Mouse (Mus musculus) embryo, embryonic 11.5 days (tissue): ENCODE data around the gene Gpr108.

ENCODE experiments used
- DNase-seq: peaks from one replicate; pipeline ENCODE4 v3.0.0-alpha.2; 2012; ENCODE audit warnings: low read depth, low spot score

The Gpr108 gene

GRCm38 (mm10) chr17:57246663-57247392 lies 1.4 kb downstream of the Gpr108 start:
- DNase-seq = no peak

- no peak for DNase-seq
Measured at GRCm38 (mm10) chr17:57245311-57245929, 2.8 kb downstream of the Gpr108 start.

DNA sequence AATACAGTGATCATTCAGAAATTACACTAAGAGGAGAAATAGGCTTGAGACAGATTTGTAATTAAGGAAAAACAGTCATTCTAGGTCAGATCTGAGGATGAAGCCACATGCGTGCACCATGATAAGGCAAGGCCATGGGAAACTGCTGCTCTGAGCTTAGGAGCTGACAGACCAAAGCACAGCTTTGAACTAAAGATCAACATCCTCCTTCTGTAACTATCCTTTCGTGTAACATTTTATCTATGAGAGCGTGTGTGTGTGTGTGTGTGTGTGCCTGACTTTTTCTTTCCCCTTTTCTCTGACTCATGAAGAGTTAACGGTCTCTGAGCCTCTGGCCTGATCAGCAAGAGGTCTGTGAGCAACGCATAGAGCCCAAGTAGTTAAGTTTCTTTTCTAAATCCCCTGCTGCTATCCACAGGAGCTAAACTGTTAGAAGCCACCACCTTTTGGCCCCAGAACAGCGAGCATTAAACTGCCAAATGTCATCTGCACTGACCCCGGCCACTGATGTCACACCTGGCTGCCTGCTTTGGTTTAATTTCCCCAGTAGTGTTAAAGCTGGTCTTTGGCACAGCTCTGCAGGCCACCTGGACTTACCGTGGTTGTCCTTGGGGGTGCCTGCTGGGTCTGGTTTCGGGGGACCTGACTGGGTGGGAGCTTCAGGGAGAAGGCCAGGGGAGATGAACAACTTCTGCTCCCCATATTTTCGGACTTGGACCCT lies 4.4 kb downstream of the Gpr108 start:
- DNase-seq = no peak

GRCm38 (mm10) chr17:57237181-57237580 lies 11.1 kb downstream of the Gpr108 start:
- DNase-seq = no peak

- no peak for DNase-seq
Measured at GRCm38 (mm10) chr17:57235803-57236202, 12.4 kb downstream of the Gpr108 start.

- DNase-seq = no peak
Measured at GRCm38 (mm10) chr17:57234254-57234928, 13.9 kb downstream of the Gpr108 start.

DNA sequence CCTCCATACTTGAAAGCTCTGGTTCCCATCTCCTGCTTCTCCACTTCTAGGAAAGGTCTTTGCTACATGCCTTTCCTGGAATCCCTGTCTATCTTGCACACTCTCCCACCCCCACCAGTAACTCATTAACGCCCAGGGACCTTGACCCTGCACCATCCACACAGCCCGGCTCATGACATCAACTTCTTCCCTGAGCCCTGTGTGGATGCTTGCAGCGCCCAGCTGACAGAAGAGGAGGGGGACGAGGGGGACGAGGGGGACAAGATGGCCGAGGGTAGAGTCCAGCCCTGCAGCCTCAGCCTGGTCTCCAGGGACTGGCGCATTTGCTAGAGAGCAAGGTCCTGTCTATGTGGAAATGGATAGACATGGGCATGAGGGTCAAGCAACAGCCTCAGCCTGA lies 15.2 kb downstream of the Gpr108 start:
- DNase-seq = no peak

DNA sequence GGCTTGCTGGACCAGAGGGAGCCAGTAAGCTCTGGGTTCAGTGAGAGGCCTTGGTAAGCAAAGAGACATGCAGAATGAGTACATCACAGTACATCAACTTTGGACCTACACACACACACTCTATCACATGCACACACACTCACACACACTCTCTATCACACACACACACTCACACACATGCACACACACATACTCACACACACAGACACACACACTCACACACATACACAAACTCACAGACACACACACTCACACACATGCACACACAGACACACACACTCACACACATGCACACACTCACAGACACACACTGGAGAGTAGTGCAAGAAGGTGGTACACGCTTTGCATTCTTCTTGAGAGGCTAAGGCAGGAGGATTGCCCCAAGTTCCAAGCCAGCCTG lies 16.0 kb downstream of the Gpr108 start:
- no peak for DNase-seq

- DNase-seq = no peak
Measured at GRCm38 (mm10) chr17:57231321-57231771, 16.9 kb downstream of the Gpr108 start.

DNA sequence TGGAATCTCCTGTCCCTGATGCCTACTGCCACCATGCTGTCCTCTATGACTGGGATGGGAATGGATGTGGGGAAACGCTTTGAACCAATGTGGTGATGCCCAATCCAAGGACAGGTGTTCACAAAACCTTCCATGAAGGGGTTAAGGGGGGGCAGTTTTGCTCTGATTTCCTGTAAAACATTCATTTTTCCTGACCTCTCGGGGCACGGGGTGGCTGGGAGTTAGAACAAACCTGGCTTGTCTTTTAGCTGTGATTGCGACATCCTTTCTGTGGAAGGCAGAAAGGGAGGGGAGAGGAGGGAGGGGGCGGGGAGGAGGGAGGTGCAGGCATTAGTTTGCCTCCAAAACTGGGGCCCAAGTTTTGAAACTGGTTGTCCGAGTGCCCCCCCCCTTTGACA lies 17.5 kb downstream of the Gpr108 start:
- no peak for DNase-seq

DNA sequence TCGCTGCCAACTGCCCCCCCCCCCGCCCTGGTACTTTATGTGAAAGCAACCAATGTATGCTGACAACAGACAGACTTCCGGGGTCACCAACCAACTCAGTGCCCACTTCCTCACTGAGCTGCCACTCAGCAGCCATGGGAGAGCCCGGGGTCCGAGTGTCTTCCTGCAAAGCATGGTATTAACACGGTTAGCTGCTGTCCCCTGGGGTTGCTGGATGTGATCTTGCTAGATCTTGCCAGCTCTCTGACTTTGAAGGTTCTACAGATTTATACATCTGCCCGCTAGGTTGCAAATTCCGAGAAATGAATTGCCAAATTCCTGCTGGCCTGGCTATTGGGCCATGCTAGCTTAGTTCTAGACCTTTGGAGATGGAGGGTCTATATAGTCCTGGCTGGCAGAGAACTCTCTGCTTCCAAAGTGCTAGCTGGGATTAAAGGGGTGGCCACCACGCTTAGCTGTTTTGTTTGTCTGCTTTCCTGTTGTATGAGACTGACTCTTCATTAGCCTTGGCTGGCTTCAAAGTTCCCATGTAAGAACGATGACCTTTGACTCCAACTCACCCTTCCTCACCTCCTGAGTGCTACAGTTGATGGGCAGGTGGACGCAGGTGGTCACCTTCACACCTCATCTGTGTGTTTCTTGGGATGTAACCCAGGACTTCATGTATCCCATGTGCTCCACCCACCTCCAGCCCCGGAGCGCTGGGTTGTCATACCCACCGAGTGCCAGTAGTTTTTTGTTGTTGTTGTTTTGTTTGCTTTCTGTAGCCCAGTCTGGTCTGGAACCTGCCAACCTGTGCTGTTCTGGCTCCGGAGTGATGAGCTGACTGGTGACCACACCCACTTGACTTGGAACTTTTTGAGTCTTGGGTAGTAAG lies 18.2 kb downstream of the Gpr108 start:
- DNase-seq = no peak

DNA sequence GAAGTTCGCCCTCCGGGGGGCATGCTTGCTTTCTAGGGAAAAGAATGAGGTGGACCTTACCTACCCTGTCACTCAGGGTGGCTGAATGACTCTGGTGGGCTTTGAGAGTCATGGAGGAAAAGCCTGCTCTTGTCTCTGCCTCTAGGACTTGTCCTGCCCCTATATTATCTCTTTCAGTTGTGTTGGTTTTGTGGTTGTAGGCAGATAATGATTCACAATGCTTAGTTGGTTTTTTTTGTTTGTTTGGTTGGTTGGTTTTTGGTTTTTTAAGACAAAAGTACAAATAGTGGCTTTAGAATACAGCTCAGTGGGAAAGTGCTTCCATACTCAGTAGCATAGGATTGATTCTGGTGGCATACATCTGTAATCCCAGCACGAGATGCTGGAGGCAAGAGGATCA lies 19.4 kb downstream of the Gpr108 start:
- DNase-seq = no peak

DNA sequence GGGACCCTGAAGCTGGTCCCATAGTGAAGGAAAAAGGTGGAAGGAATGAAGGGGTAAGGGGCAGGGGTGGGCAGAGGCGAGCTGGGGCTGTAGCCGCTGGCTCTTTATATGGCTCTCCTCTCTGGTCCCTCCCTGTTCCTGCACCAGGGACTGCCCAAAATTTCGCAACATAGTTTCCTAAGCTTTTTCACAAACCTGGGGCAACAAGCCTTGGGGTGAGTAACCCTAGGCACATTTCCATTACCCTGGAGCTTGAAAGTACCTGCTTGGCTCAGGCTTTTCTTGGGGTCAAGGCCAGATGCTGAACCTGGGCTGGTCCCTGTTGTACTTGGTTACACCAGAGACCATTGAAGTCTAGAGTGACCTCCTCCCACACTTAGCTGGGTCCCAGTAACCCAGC lies 20.2 kb downstream of the Gpr108 start, which contains the start of gene C3:
Gene C3, minus strand, starts transcription at position 123 of the 400 bp plus-strand sequence.
- DNase-seq = no peak

DNA sequence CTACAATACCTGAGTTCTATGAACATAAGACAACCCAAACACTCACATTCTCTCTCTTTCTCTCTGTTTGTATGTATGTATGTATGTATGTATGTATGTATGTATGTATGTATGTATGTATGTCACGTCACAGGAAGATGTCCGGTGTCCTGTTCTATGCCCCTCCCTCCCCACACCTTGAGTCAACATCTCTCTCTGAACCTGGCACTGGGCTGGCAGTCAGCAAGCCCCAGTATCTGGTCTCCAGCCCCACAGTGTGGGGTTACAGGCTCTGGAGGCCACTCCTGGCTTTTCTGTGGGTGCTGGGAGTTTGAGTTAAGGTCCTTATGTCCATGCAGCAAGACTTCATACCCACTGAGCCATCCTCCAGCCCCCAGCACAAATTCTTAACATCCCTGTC lies 20.8 kb downstream of the Gpr108 start:
- no peak for DNase-seq

DNA sequence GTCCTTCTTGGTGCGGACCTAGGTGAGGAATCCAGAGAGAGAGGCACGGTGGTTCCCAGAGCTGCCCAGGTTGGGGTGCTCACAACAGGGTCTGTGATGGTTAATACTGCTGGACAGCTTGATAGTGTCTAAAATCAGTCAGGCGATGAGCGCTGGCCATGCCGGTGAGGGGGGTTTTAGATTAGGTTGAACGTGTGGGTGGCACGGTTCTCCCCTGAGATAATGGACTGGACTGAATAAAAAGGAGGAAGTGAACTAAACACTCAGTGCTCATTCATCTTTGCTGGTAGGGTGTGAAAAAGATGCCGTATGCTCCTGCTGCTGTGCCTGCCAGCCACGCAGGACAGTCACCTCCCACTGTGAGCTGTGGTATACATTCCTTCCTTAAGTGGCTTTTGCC lies 24.9 kb downstream of the Gpr108 start:
- DNase-seq = no peak

GRCm38 (mm10) chr17:57221911-57222310 lies 26.3 kb downstream of the Gpr108 start:
- no peak for DNase-seq

DNA sequence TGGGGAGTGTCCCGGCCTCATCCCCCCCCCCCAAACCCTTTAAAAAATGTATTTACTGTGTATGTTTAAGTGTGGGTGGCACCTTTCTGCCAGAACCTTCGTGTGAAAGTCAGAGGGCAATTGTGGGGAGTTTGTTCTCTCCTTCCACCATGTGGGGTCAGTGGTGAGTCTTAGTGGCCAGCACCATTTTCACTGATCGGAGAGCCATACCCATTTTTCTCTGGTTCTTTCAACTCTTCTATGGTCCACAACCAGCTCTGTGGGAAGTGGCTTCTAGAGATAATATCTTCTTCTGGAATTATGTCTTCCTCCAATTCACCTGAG lies 28.4 kb downstream of the Gpr108 start:
- DNase-seq = peak; percentile 11

- DNase-seq = peak; percentile 32
Measured at GRCm38 (mm10) chr17:57219167-57219883, 28.9 kb downstream of the Gpr108 start.

DNA sequence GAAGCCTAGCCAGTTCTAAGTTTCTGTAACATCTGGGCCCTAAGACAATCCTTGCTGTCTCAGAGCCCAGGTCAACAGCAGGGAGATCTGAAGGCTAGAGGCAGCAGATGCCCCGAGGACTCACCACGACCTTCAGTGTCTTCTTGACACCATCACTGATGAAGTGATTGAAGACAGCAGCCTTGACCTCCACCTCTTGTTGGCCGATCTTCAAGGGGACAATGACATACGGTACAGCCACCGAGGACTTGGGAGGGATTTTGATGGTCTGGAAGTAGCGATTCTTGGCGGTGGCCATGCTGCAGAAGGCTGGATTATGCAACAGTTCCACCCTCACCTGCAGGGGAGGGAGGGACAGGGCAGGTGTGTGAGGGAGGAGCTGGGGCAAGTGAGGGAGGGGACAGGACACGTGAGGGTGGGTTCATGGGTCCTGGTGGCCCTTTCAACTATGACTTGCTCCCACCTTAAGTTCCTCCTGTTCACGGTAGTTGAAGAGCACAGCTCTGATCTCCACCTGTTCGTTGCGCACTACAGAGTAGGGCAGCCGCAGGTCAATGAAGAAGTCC lies 29.8 kb downstream of the Gpr108 start:
- DNase-seq = no peak

- DNase-seq = no peak
Measured at GRCm38 (mm10) chr17:57214676-57215387, 33.4 kb downstream of the Gpr108 start.
